Mouse (Mus musculus): ENCODE results near the gene Col5a1. TPM values are rescaled to one million over a fixed set of nuclear protein-coding genes. Genes with fewer than 3 reads are reported as not detected.
A peak's percentile ranks its signal among the peaks of the same experiment; 100 is the strongest.

Col5a1 gene
- total and polyA plus RNA-seq, 3 experiments, result 31.1 to 75.5 TPM; not detected in 1

GRCm38 (mm10) chr2:27999996-28000583 lies 113.9 kb downstream of the Col5a1 start:
- Histone ChIP-seq H3K9me3 (replicated peaks; ENCODE audit: insufficient read depth, low read length) (no peaks in the 10 kb centered on the region), H3K36me3 (ENCODE audit: control insufficient read depth in 1 of 2, insufficient read depth in 2 of 2, low read length in 2 of 2) (peaks cover 0 to 27% of the 10 kb centered on the region in 2 experiments; a peak in 2 of 4 replicates), H3K79me2 (ENCODE audit: control insufficient read depth, insufficient read depth, low read length, poor library complexity) (no peaks in the 10 kb centered on the region), H3K27me3 (ENCODE audit: control insufficient read depth in 1 of 2, insufficient read depth in 2 of 2, low read length in 2 of 2) (no peaks in the 10 kb centered on the region), H3K4me3 (ENCODE audit: control insufficient read depth in 1 of 2, insufficient read depth in 1 of 2, low read depth in 2 of 2, low read length in 2 of 2) (peak overlapping the region; percentile 0 to 15; a peak in 2 of 4 replicates), H3K9ac (ENCODE audit: control insufficient read depth, low read depth, low read length, poor library complexity, severe bottlenecking) (peak overlapping the region; percentile 59), H3K27ac (ENCODE audit: control insufficient read depth, low read depth, low read length) (peak overlapping the region; percentile 83), H3K4me1 (ENCODE audit: control insufficient read depth in 1 of 2, insufficient read depth in 2 of 2, low read length in 2 of 2) (peaks cover 11 to 44% of the 10 kb centered on the region in 2 experiments)
- TF ChIP-seq MEF2A (IDR thresholded peaks at IDR 0.05; ENCODE audit: extremely low read depth, insufficient replicate concordance, low read depth, low read length, poor library complexity, severe bottlenecking), result no peak
- TF ChIP-seq SIN3A (IDR thresholded peaks at IDR 0.05; ENCODE audit: low read length), result peak; percentile 73
- TF ChIP-seq KAT2A (conservative IDR thresholded peaks at IDR 0.05; ENCODE audit: low read depth, low read length), result no peak
- no peak for TF ChIP-seq HCFC1 (IDR thresholded peaks at IDR 0.05; ENCODE audit: low read depth, low read length)
- TF ChIP-seq MYC (IDR thresholded peaks at IDR 0.05; ENCODE audit: low read depth, low read length), result peak; percentile 79; the same call in 1 of the 2 replicates
- TF ChIP-seq GATA1 (IDR thresholded peaks at IDR 0.05; ENCODE audit: low read depth, low read length), result peak; percentile 94
- TF ChIP-seq CHD1 (IDR thresholded peaks at IDR 0.05; ENCODE audit: low read depth, low read length), result 0 out of 2 replicates have a peak, but pooled peaks have one; percentile 25
- TF ChIP-seq ETS1 (IDR thresholded peaks at IDR 0.05; ENCODE audit: low read depth, low read length), result peak; percentile 75
- no peak for TF ChIP-seq ZC3H11A (IDR thresholded peaks at IDR 0.05; ENCODE audit: low read depth, low read length)
- TF ChIP-seq TCF12 (IDR thresholded peaks at IDR 0.05; ENCODE audit: low read depth, low read length), result peak; percentile 95
- TF ChIP-seq MAFK (IDR thresholded peaks at IDR 0.05; ENCODE audit: borderline replicate concordance, low read depth, low read length), result no peak
- TF ChIP-seq SMC3 (IDR thresholded peaks at IDR 0.05; ENCODE audit: low read depth, low read length), result 0 out of 2 replicates have a peak, but pooled peaks have one; percentile 1
- no peak for TF ChIP-seq NRF1 (IDR thresholded peaks at IDR 0.05; ENCODE audit: insufficient read depth, low read depth, low read length, poor library complexity, severe bottlenecking)
- peak; percentile 65 for TF ChIP-seq TBP (IDR thresholded peaks at IDR 0.05; ENCODE audit: low read depth, low read length)
- 0 out of 2 replicates have a peak, but pooled peaks have one; percentile 59 for TF ChIP-seq MAZ (IDR thresholded peaks at IDR 0.05; ENCODE audit: low read depth, low read length)
- TF ChIP-seq MAX (IDR thresholded peaks at IDR 0.05; ENCODE audit: low read length), result peak; percentile 60
- no peak for TF ChIP-seq ZKSCAN1 (IDR thresholded peaks at IDR 0.05; ENCODE audit: low read depth, low read length)
- TF ChIP-seq TAL1 (IDR thresholded peaks at IDR 0.05; ENCODE audit: low read length), result peak; percentile 98
- TF ChIP-seq MYB (IDR thresholded peaks at IDR 0.05; ENCODE audit: low read depth, low read length), result peak; percentile 70
- no peak for TF ChIP-seq GABPA (IDR thresholded peaks at IDR 0.05; ENCODE audit: low read depth, low read length)
- TF ChIP-seq ZMIZ1 (IDR thresholded peaks at IDR 0.05; ENCODE audit: low read depth, low read length), result peak; percentile 23; the same call in 1 of the 2 replicates
- no peak for TF ChIP-seq CHD2 (IDR thresholded peaks at IDR 0.05; ENCODE audit: low read length)
- peak; percentile 88 to 95 for TF ChIP-seq EP300 (IDR thresholded peaks at IDR 0.05; ENCODE audit: low read depth in 1 of 2, low read length in 2 of 2)
- peak; percentile 38; the same call in 1 of the 2 replicates for TF ChIP-seq NELFE (IDR thresholded peaks at IDR 0.05; ENCODE audit: low read depth, low read length)
- 0 out of 2 replicates have a peak, but pooled peaks have one; percentile 31 for TF ChIP-seq ELF1 (IDR thresholded peaks at IDR 0.05; ENCODE audit: low read depth, low read length)
- no peak for TF ChIP-seq POLR2AphosphoS5 (IDR thresholded peaks at IDR 0.05; ENCODE audit: borderline replicate concordance, low read depth, low read length)
- TF ChIP-seq POLR2A (IDR thresholded peaks at IDR 0.05; ENCODE audit: control insufficient read depth in 1 of 2, insufficient read depth in 1 of 2, low read depth in 1 of 2, low read length in 2 of 2, poor library complexity in 1 of 2), result peak in 1 of 2 experiments; percentile 74; a peak in 2 of 4 replicates
- peak; percentile 73 for TF ChIP-seq RCOR1 (IDR thresholded peaks at IDR 0.05; ENCODE audit: low read depth, low read length)
- TF ChIP-seq JUND (IDR thresholded peaks at IDR 0.05; ENCODE audit: low read depth, low read length), result no peak
- TF ChIP-seq CTCF (IDR thresholded peaks at IDR 0.05 in 2 of 3, conservative IDR thresholded peaks at IDR 0.05 in 1 of 3; ENCODE audit: control insufficient read depth in 1 of 3, insufficient read depth in 1 of 3, low read depth in 2 of 3, low read length in 3 of 3, poor library complexity in 1 of 3, severe bottlenecking in 1 of 3), result no peak
- no peak for TF ChIP-seq UBTF (IDR thresholded peaks at IDR 0.05; ENCODE audit: borderline replicate concordance, insufficient read depth, low read depth, low read length)
- TF ChIP-seq MXI1 (IDR thresholded peaks at IDR 0.05; ENCODE audit: low read depth, low read length), result no peak; the same call in 1 of the 2 replicates
- peak; percentile 25; the same call in 1 of the 2 replicates for TF ChIP-seq USF1 (IDR thresholded peaks at IDR 0.05; ENCODE audit: low read depth, low read length)
- TF ChIP-seq USF2 (IDR thresholded peaks at IDR 0.05; ENCODE audit: borderline replicate concordance in 1 of 2, insufficient read depth in 1 of 2, low read depth in 1 of 2, low read length in 2 of 2), result no peak
- TF ChIP-seq ZNF384 (IDR thresholded peaks at IDR 0.05; ENCODE audit: low read depth, low read length), result no peak
- peak; percentile 88 for DNase-seq (ENCODE audit: low read depth, low spot score)
